Mouse (Mus musculus) liver, embryonic 14.5 days (tissue): Measurements from ENCODE around the gene Pawr.

Experiments
- CTCF ChIP-seq: IDR thresholded peaks from 2 replicates; pipeline ENCODE4 v1.5.1; 2016; ENCODE audit warnings: antibody characterized with exemption, low read depth, control low read depth
- EP300 ChIP-seq: IDR thresholded peaks from 2 replicates; pipeline ENCODE4 v1.6.1; 2016; ENCODE audit warnings: antibody characterized with exemption, low read depth

GRCm38 (mm10) chr10:108389927-108390287 lies 58.0 kb downstream of the Pawr start:
- TF ChIP-seq CTCF (no peak), EP300 (no peak)
